Mouse (Mus musculus): Measurements from ENCODE around the gene Zfp36l1.

GRCm38 (mm10) chr12:80103089-80103488, 9.7 kb downstream of the Zfp36l1 start:
- no peak for TF ChIP-seq POLR2A (IDR thresholded peaks at IDR 0.05; ENCODE audit: borderline replicate concordance, extremely low read depth, insufficient read depth, insufficient read length, poor library complexity, severe bottlenecking)
- no peak for TF ChIP-seq CTCF (IDR thresholded peaks at IDR 0.05; ENCODE audit: borderline replicate concordance, extremely low read depth, insufficient read depth, insufficient read length)
